Mouse (Mus musculus) layer of hippocampus, postnatal 14 days (tissue): ENCODE measurements around the gene Nrros. TPM values are rescaled to one million over a fixed set of nuclear protein-coding genes. Genes with fewer than 3 reads are reported as not detected.
A peak's percentile ranks its signal among the peaks of the same experiment; 100 is the strongest.

Experiments
- DNase-seq, 2 experiments: peaks; one replicate each; pipeline ENCODE4 v3.0.0; 2021 to 2022; ENCODE audit warnings: low spot score in 2 of 2, mixed read lengths in 1 of 2
- long read RNA-seq, 2 experiments: library from polyadenylated mRNA; stranded (forward); transcript quantifications; one replicate each; pipeline ENCODE4 v2.0.0; 2021
- total RNA-seq, 2 experiments: library from RNA; stranded (reverse); gene quantifications; 2 replicates each; pipeline ENCODE4 v1.2.3; 2021

The Nrros gene
- 10 to 100 TPM; 10.6 to 11.7 TPM for total RNA-seq
- long read RNA-seq, experiment 1, transcript Nrros-201 (3 exons, 2,548 nt): major isoform, 13 of 22 reads
- long read RNA-seq, experiment 1, partial matches to known transcripts: 0 of 22 reads
- long read RNA-seq, experiment 1, other reads (novel, unspliced or antisense): 5 of 22 reads
- long read RNA-seq, experiment 2, transcript Nrros-201 (3 exons, 2,548 nt): major isoform, 12 of 20 reads
- long read RNA-seq, experiment 2, partial matches to known transcripts: 0 of 20 reads
- long read RNA-seq, experiment 2, other reads (novel, unspliced or antisense): 4 of 20 reads

DNA sequence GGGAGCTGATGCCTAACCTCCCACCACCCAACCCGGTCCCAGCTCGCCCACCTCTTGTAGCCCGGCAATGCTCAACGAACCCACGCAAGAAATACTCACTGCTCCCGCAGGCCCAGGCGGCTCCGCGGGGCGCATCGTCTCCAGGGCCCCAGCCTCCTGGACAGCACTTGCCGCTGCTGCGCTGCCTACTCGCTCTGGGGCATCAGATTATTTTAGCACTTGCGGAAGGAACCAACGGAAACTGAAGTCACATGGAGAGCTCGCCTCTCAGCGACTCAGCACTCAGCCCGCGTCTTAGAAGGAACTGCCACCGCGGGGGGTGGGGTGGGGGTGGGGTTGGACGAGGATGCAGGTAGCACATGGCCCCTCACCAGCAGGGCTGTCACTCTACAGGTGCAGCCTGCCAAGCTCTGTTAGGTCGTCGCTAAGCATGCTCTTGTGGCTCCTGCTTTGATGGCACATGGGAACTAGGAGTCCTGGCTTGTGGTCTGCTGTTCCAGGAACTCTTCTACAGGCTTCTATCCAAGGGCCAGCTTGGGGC is at the start of gene Nrros:
Gene Nrros, minus strand, starts transcription at position 314 of the 541 bp plus-strand sequence.
- DNase-seq: peak in 1 of 2 experiments; percentile 51

DNA sequence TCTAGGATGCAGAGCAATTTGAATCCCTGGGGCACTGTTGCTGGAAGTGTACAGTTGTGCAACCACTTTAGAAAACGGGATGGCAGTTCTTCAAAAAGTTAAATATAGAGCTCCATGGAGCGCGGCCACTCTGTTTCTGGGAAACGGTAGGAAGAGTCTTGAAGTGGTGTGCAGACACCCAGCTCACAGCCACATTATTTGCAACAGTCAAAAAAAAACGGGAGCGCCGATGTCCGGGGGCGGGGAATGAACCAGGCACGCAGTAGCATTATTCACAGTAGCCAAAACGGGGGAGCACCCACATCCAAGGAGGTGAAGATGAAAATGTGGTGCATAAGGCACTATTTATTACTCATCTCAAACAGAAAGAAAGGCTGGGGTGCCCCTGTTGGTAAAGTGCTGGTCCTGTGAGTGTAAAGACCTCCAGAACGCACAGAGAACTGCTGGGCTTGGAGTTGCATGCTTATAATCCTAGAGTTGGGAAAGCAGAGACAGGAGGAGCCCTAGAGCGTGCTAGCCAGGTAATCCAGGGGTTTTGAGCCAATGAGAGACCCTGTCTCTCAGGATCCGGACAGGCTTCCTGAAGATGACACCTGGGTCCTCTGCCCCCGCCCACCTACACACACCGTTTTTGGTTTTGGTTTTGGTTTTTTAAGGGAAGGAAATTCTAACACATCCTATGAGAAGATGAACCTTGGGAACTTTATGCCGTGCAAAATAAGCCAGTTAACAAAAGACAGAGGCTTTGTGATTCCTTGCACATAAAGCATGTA is 49.6 kb upstream of the Nrros start:
- no peak for DNase-seq

DNA sequence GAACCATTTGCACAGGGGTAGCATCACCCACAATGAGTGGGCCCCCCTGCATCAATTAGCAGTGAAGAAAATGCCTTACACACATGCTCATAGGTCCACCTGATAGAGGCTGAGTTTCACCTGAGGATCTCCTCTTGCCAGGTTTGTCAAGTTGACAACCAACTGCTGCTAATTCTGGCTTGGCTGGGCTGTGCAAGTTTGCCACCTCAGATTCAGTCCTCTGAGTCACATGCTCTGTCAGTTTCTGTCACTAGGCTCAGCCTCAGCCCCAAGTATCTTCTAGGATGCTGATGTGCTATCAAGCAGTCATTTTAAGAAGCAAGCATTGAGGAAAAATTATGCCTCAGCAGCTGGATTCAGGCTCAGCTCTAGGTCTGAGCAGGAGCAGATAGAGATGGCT is 48.8 kb upstream of the Nrros start:
- DNase-seq: no peak

DNA sequence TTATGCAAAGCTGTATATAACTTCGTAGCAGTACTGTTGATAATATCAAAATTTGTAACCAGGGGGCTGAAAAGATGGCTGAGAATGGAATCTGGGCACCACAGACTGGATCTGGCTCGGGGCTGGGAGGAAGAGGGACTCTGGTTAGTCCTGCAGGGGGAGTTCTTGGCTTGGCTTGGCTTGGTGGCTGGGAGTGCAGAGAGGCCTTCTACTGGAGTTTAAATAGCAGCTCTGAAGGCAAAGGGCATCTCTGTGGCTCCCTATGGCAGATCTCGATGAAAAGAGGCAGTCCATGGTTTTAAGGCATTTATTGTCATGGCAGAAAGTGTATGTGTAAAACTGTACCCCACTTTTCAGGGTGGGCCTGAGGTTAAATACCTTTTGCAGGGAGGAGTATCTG is 39.5 kb upstream of the Nrros start:
- no peak for DNase-seq

DNA sequence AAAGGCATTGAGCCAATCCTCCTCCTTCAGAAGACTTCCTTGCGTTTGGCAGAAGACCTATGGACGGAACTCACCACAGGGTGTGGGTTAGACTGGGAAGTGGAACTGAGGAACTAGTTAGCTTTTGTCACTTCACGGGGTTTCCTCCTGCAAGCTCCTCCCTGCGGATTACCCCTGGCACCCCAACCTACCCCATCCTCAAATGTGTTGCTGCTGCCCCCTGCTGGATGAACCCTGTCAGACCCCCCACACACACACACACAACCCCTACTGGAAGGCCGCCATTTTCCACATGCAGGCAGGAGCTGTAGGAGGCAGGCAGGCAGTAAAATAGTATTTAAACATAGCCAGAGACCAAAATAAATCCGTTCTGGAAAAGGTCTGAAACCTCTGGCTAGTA is 37.3 kb upstream of the Nrros start:
- DNase-seq: peak; percentile 33 to 41

DNA sequence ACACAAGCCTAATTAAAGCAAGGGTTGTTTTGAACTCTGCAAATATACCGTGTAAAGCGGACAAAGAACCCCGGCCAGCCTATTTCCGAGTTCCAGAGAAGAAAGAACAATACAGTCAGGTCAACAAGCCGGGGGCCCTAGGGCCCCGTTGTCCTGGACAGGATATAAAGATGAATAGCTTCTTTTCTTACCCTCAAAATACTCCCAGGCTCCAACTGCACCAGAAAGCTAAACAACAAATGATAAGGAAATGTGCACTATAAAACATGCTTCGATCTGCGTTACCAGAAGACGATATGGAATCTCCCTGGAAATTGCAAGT is 35.6 kb upstream of the Nrros start:
- no peak for DNase-seq

DNA sequence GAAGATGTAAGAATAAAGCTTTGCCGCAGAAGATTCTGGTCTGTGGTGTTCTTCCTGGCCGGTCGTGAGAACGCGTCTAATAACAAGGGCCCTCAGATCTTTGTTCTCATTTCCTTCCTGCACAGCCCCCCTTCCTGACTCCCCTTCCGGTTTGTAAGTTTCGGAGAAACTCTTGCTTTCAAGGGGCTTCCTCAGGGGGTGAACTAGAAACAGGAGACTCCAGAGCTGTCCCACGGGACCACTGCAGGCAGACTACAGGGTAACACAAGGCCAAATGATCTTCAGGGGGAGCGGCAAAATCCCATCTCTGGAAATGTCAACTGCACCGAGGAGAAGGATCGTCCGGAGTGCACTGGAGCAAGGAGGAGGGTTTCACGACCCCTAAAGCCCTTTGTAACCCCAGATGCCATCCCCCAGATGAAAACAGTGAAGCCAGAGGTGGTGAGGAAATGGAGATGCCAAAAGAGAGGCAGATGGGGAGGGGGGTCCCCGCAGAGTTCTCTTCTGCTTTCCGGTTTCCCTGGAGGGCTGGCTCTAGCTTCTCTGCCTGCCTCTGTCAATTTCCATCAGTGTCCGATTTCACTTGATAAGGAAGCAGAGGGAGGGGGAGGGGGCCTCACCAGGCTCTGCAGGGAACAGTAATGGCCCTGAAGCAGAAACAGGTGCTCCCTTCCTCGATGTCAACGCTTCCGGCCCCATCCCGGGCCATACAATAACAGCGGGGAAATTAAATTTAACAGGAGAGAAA is 35.0 kb upstream of the Nrros start:
- DNase-seq: no peak

DNA sequence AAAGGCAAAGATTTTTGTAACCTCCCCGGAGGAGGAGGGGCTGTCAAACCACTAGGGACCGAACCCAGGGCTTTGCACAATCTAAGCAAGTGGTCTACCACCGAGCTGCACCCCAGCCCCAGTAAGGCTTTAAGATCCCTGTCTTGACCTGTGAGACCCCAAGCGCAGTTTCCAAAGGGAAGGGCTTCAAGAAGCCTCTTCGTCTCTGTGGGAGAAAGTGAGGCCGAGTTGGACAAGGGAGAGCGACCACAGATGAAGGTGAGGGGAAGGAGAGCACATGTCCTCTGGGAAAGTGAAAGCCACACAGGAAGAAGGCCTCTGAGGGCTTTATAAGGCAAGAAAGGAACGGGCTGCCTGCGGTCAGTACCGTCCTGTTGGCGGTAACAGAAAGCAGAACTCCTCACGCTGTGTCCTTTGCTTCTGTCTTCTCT is 24.6 kb upstream of the Nrros start:
- no peak for DNase-seq

DNA sequence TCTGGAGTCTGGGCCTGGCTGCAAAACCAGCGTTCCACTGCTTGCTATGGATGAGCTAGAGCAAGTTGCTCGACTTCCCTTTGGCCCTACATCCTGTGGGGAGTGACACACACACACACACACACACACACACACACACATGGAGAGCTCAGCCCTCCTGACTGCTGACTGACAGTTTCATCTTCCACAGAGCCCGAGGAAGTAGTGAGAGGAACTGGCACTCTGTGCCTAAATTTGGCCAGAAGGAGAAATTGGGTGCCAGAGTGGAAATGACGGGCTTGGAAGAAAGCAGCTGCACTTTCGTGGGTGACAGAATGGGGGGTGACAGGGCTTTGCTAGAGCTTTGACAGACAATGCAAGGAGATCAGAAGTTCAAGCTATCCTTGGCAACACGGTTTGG is 23.7 kb upstream of the Nrros start:
- DNase-seq: peak in 1 of 2 experiments; percentile 55

DNA sequence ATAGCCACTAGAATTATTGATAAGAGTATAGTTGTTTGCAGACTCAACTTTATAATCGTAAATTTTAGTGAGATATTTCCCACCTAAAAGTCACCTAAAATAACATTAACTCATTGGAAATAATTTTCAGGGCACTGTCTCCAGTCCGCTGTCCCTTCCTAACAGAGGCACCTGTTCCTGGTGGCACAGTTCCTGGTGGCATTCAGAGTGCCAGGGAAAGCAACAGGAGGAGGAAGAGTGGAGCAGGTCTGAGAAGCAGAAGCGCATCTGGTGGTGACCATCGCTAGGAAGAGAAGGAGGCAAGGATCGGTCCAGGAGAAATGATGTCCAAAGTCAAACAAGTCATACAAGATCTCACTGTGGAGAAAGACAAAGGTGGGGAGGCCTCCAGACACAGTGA is 20.7 kb upstream of the Nrros start:
- DNase-seq: no peak

DNA sequence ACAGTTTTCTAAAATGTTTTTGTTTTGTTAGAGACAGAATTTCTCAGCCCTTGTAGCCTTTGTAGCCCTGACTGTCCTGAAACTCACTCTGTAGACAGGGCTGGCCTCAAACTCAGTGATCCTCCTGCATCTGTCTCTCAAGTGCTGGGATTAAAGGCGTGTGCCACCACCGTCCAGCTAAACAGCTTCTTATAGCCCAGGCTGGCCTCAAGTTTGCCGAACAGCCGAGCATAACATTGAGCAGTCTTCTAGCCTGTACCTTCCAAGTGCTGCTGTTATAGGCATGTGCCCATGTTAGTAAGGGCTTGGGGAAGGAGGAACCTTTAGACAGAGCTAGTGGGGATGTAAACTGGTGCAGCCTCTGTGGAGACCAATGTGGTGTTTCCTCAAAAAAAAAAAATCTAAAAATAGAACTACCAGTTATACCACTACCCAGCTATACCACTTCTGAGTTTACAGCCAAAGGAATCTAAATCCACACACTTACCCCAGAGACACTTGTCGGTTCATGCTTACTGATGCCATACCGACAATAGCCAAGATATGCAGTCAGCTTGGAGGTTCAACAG is 14.0 kb upstream of the Nrros start, which contains the start of gene Bex6:
Gene Bex6, plus strand, starts transcription at position 491 of the 569 bp plus-strand sequence.
- no peak for DNase-seq

DNA sequence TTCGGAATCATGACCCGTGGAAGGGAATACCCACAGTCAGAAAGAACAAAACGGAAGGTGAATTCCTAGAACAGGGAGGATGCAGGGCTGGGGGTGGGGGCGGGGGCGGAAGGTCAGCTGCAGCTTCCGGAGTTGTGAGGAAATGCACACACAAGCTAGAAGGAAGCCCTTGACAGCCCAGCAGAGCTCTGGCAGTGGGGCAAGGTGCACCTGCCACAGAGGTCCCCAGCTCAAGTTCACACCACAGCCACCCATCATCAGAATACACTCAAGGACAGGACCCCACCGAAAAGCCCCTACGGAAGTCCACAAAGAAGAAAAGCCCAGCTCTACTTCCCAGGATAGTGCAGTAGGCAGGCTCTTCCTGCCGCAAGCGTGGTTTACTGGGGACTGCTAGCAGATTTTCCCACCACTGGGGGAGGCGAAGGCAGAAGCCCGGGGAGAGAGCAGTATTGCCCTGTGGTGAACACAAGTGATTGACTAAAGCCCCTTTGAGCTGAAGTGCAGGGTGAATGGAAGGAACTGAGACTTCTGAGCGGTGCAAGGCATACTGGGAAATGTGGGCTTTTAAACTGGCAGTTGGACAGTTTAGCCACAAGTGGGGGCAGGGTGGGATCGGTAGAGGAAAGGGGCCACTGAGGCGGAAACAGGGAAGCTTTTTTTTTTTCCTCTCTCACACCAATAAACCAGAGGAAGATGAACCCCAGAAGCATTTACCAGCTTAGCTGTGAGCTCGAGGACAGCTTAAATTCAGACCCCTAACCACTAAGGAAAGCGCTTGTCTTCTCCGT is 11.7 kb upstream of the Nrros start:
- no peak for DNase-seq

DNA sequence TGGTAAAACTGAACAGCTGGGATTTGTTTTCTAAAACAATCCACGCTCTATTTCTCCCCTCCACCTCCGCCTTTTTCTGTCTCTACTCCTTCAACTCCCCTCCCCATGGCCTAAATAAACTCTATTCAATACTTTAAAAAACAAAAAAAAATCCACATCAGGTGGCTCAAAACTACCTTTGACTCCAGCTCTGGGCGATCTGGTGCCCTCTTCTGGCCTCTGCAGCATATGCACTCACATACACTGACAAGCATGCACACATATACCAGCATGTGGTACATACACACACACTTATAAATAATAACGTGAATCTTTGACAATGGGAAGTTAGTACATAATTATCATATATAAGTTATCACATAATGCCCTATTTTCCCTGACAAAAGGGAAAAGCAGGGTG is 9.6 kb upstream of the Nrros start:
- no peak for DNase-seq

DNA sequence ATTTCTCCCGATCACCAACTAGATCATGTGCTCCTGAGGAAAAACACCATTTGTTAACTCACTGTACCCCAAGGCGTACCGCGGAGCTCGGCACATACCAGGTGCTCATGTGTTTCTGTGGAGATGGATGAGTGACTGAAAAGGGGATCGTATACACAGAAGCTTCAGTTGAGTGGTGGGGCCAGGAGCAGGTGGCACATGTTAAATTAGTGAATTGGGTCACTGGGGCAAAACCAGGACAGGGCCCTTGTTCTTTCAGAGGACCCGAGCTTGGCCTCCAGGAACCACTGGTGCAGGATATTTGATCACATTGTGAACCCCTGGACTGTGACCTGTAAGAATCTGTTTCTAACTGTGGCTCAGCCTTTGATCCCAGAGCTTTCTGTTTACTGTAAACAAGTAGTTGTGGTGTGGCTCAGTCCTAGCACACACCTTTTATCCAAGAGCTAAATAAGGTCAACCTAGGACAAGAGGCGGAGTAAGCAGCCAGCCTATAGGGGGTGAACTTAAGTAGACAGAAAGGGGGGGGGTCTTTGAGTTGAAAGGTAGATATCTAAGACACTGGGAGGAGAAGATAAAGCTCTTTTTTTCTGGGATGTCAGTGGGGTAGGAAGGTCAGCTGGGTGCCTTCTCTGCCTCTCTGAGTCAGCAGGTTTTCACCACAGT is 9.1 kb upstream of the Nrros start:
- no peak for DNase-seq

DNA sequence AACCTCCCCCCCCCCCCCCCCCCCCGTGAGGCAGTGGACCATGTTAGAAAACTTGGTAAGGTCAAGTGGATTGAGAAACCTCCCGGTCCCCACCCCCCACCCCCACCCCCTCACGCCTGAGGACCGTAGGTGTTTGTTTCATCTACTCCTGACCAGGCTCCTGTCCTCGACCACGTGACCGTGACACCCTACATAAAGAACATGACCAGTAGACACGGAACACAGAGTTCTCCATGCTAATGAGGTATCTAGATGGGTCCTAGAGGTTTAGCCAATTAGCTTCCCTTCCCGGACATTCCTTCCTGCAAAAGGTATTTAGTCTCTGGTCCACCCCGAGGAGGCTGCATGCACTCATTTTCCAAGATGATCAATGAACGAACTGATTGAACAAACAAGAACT is 8.0 kb upstream of the Nrros start:
- DNase-seq: no peak

DNA sequence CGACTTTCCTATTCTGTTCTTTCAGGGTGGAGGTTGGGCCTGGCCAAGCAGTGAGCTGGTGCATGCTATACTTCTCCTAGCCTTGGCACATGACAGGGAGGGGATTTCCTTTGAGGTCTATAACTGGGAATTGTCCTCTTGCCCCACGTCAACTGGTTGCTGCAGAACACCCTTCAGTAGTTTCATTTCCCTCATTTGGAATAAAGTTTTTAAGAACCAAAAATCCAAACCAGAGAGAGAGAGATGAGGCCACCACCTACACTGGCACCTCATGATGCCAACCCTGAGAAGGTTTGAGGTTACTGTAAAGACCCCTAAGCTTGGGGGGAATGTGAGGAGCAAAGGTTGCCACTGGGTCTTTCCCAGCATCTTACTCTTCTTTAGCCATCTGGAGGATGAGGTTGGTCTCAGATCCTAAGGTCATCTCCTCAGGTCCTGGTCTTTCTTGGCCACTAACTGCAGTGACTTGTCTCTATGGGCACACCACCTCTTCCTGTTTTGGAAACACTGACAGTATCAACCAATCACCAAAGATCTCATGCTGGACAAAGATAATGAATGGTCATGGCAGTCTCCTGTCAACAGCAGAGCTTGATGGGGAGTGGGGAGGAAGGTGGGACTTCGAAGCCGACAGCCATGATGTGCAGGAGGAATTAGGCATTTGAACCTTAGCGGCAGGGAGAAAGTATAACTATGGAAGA is 5.8 kb upstream of the Nrros start:
- no peak for DNase-seq

DNA sequence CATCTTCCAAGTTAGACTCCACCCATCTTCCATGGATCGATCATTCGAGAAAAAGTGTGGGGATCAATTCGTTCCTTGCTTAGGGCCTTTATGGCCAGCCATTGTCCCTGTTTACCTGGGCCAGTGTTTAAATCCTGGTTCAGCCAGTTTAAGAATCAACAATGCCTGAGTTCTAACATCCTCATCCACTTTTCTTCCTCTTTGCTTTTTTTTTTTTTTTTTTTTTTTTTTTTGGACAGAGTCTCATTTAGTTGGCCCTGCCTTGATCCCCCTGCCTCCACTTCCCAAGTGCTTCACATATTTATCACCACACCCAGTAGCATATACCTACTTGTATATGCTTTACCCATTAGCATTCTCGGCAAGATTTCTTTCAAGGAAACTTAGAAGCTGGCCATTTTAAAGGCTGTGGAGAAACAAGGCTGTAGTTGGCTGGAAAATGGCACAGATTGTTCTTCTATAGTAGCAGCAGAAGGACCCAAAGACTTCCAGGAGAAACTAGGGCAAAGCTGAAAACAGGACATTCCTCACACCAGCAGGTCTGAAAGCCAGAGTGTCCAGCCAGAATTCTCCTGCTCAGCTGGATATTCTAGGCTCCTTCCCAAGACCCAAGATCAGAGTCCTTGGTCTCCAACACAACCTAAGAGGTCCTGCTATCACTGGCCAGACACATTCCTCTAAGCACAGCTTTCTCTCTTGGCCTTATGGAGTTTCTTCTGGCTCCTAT is 2.6 kb upstream of the Nrros start:
- no peak for DNase-seq

DNA sequence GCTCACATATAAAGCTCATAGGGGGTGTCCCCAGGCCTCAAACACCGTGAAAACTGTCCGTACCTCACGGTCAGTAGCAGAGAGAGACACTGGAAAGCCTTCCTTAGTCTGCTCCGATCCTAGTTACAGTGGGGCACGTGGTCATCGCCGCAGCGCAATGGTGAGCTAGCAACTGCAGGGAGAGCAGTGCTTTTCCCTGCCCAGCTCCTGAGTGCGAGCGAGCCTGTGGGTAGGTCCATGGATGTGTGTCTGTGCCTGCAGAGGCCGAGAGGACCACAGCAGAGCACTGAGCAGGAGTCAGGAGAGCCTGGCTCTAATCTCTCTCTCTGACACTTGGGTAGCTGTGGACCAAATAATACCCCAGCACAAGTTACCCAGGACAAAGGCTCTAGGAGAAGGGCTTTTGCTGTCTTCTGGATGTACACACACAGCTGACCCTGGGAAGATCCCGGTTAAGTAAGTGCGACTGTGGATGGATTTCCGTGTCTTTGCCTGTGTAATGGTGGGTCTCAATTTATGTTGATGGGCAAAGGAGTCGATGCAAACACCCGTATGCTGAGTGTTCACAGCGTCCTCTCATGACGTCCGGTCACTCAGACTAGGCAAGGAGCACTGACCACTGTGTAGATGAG is 882 bp downstream of the Nrros start:
- DNase-seq: no peak
